Mouse (Mus musculus) lung, postnatal 0 days (tissue): ENCODE measurements around the gene Xpc.

Experiments
- CTCF ChIP-seq: IDR thresholded peaks from 2 replicates; pipeline ENCODE4 v1.5.1; 2016; ENCODE audit warnings: antibody characterized with exemption, mild to moderate bottlenecking
- EP300 ChIP-seq: IDR thresholded peaks from 2 replicates; pipeline ENCODE4 v1.6.1; 2016; ENCODE audit warnings: antibody characterized with exemption, mild to moderate bottlenecking, control low read depth

DNA sequence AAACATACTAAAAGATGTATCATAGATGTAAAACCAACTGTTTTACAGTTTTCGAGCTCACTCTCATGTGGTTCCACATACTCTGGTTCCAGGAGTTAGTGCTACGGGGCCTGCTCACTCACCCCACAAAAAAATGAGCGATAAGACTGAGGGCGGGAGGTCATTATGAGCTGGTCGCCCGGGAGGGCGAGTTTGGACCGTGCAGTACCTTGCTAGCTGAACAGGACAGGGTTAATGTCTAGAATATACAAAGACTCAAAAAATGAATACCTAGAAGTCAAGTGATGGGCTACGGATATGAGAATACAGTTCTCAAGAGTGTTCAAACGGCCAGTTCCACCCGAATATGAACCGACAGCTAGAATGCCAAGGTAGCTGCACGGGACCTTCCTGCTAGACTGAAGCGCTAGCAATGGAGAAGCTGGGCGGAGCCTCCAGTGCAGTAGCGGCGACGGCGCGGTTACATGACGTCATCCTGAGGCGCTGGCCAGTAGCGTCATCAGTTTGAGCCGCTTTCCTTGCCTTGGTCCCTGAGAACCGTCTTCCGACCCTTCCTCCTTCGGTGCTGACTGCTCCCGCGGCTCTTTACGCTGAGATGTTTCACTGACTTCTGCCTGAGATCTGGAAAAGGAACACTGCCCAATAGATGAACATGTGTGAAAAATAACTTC lies 75.1 kb downstream of the Xpc start:
- TF ChIP-seq CTCF, result no peak
- no peak for TF ChIP-seq EP300
